Mouse (Mus musculus) heart, embryonic 14.5 days (tissue): ENCODE measurements around the gene Opa1. TPM values are rescaled to one million over a fixed set of nuclear protein-coding genes. Genes with fewer than 3 reads are reported as not detected.

ENCODE experiments used
- ATAC-seq: fragments of 200-750 bp; cut with Nextera tagmentation; 2 replicates; pipeline ENCODE4 v1.8.0; 2017; ENCODE audit warnings: low read depth, moderate TSS enrichment; ENCODE audit not compliant: insufficient number of reproducible peaks, insufficient read depth, low FRiP score
- H3K27ac ChIP-seq, 2 experiments: fragments of 200-500 bp in 1 of 2; fragments of 300-500 bp in 1 of 2; sonication (generic) in 1 of 2; replicated peaks in 1 of 2; 2 replicates each; pipeline ENCODE4 v1.5.1; 2012 to 2014; ENCODE audit warnings: low read depth in 2 of 2, low read length in 2 of 2, control low read depth in 1 of 2, mild to moderate bottlenecking in 1 of 2, mixed read lengths in 1 of 2; ENCODE audit not compliant: control insufficient read depth in 1 of 2, insufficient read depth in 1 of 2
- H3K27me3 ChIP-seq: fragments of 300-500 bp; sonication (generic); 2 replicates; pipeline ENCODE4 v1.6.1; 2014; ENCODE audit warnings: mild to moderate bottlenecking, low read length, control low read depth; ENCODE audit not compliant: control insufficient read depth, insufficient read depth
- H3K36me3 ChIP-seq: fragments of 300-500 bp; sonication (generic); 2 replicates; pipeline ENCODE4 v1.6.1; 2014; ENCODE audit warnings: mild to moderate bottlenecking, control low read depth, low read length, mixed read lengths; ENCODE audit not compliant: control insufficient read depth, insufficient read depth
- H3K4me1 ChIP-seq, 2 experiments: fragments of 200-500 bp in 1 of 2; fragments of 300-500 bp in 1 of 2; sonication (generic) in 1 of 2; 2 replicates each; pipeline ENCODE4 v1.6.1; 2012 to 2014; ENCODE audit warnings: low read length in 2 of 2, control low read depth in 1 of 2, mixed read lengths in 1 of 2; ENCODE audit not compliant: control insufficient read depth in 2 of 2, insufficient read depth in 2 of 2
- H3K4me2 ChIP-seq: fragments of 300-500 bp; sonication (generic); 2 replicates; pipeline ENCODE4 v1.6.1; 2014; ENCODE audit warnings: mild to moderate bottlenecking, low read length
- H3K4me3 ChIP-seq, 2 experiments: fragments of 200-500 bp in 1 of 2; fragments of 300-500 bp in 1 of 2; sonication (generic) in 1 of 2; 2 replicates each; pipeline ENCODE4 v1.5.1; 2012 to 2014; ENCODE audit warnings: low read length in 2 of 2, mild to moderate bottlenecking in 2 of 2, control low read depth in 1 of 2, low read depth in 1 of 2, moderate library complexity in 1 of 2; ENCODE audit not compliant: control insufficient read depth in 1 of 2, insufficient read depth in 1 of 2
- H3K9ac ChIP-seq: fragments of 300-500 bp; sonication (generic); 2 replicates; pipeline ENCODE4 v1.6.1; 2014; ENCODE audit warnings: mild to moderate bottlenecking, low read length
- H3K9me3 ChIP-seq: fragments of 300-500 bp; sonication (generic); 2 replicates; pipeline ENCODE4 v1.6.1; 2016; ENCODE audit warnings: low read length, control low read depth; ENCODE audit not compliant: control insufficient read depth
- WGBS: fragments of 180-500 bp; shearing (Covaris S2); extraction: QIAGEN DNeasy Blood & Tissue Kit; methylation state at CpG from one replicate; pipeline ENCODE4 v1.1.7; 2014; 5-methylcytosine and 5-hydroxymethylcytosine counted together
- polyA plus RNA-seq: library from polyadenylated mRNA; unstranded; fragments of >200 nt; fragmentation: Nextera tagmentation; extraction: Ambion mirVana; gene quantifications from 2 replicates; pipeline ENCODE4 v1.2.1, GENCODE M21; 2014

Gene Opa1
- polyA plus RNA-seq, 1 experiment from 2014 or later: 48.1 TPM

- Histone ChIP-seq H3K27ac (no peak overlapping the region), H3K9me3 (no peaks in the 10 kb centered on the region), H3K4me3 (no peak overlapping the region), H3K9ac (no peak overlapping the region), H3K27me3 (no peaks in the 10 kb centered on the region), H3K36me3 (no peaks in the 10 kb centered on the region), H3K4me2 (no peak overlapping the region), H3K4me1 (no peaks in the 10 kb centered on the region; a peak in 1 of 4 replicates)
- ATAC-seq: no peak
- 78% methylated on average over 5 of the region's 5 CpGs for WGBS
Measured at GRCm38 (mm10) chr16:29559667-29560066, 19.5 kb upstream of the Opa1 start.

GRCm38 (mm10) chr16:29560454-29560853 lies 18.7 kb upstream of the Opa1 start:
- Histone ChIP-seq H3K9me3 (no peaks in the 10 kb centered on the region), H3K27me3 (no peaks in the 10 kb centered on the region), H3K4me2 (peak overlapping the region; percentile 55), H3K27ac (no peak overlapping the region), H3K4me3 (peak overlapping the region; percentile 10 to 18; a peak in 3 of 4 replicates), H3K4me1 (no peaks in the 10 kb centered on the region; a peak in 1 of 4 replicates), H3K9ac (no peak overlapping the region), H3K36me3 (no peaks in the 10 kb centered on the region)
- WGBS: 11% methylated on average over 10 of the region's 10 CpGs
- no peak for ATAC-seq

- Histone ChIP-seq H3K4me3 (peak overlapping the region in 1 of 2 experiments; percentile 10; a peak in 1 of 4 replicates), H3K9ac (no peak overlapping the region), H3K4me1 (no peaks in the 10 kb centered on the region; a peak in 1 of 4 replicates), H3K9me3 (no peaks in the 10 kb centered on the region), H3K4me2 (peak overlapping the region; percentile 55), H3K27ac (no peak overlapping the region), H3K36me3 (no peaks in the 10 kb centered on the region), H3K27me3 (no peaks in the 10 kb centered on the region)
- no peak for ATAC-seq
- WGBS: 8% methylated on average over 7 of the region's 7 CpGs
Measured at GRCm38 (mm10) chr16:29560869-29561268, 18.3 kb upstream of the Opa1 start.

GRCm38 (mm10) chr16:29574013-29574412 lies 5.1 kb upstream of the Opa1 start:
- Histone ChIP-seq H3K4me2 (no peak overlapping the region), H3K4me1 (no peaks in the 10 kb centered on the region), H3K27me3 (no peaks in the 10 kb centered on the region), H3K36me3 (no peaks in the 10 kb centered on the region), H3K4me3 (no peak overlapping the region), H3K9ac (no peak overlapping the region), H3K27ac (no peak overlapping the region), H3K9me3 (no peaks in the 10 kb centered on the region)
- ATAC-seq: no peak
- 64% methylated on average over 4 of the region's 4 CpGs for WGBS

DNA sequence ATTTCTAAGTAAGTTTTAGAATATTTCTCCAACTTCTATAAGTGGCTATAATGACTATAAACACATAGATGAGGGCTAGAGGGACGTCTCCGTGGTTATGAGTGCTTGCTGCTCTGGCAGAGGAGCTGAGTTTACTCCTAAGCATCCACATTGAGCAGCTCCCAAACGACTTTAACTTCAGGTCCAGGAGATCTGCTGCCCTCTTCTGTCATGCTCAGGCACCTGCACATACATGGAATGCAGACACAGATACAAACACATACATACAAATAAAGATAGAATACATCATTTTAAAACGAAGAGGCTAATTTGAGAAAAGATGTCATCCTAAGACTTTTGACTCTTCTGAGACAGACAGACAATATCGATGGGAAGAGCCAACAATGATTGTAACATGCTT lies 3.5 kb upstream of the Opa1 start:
- no peak for ATAC-seq
- WGBS: 9% methylated on average over 5 of the region's 5 CpGs
- Histone ChIP-seq H3K4me3 (no peak overlapping the region), H3K27me3 (no peaks in the 10 kb centered on the region), H3K4me2 (no peak overlapping the region), H3K27ac (no peak overlapping the region), H3K4me1 (peaks cover 2 to 7% of the 10 kb centered on the region in 2 experiments), H3K36me3 (no peaks in the 10 kb centered on the region), H3K9me3 (no peaks in the 10 kb centered on the region), H3K9ac (no peak overlapping the region)

DNA sequence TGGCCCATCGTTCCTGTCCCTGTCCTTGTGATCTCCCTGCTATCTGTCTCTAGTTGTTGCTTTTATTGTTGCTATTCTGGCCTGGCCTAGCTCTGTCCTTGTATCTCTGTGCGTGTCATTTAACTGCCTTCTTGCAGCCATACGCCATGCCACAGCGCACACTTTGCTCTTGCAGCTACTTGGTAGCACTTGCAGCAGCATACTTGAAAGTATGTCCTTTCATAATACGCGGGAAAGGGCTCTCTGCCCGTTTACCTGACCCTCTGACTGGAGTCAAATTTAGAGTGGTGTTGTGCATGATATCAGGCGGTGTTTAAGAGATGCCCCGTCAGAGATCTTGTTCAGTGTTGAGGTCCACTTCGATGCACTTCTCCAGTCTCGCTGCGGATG lies 648 bp downstream of the Opa1 start:
- Histone ChIP-seq H3K4me2 (peak overlapping the region; percentile 94), H3K27ac (peak overlapping the region in 1 of 2 experiments; percentile 69; a peak in 2 of 4 replicates), H3K36me3 (0 out of 2 replicates have a peak, but pooled peaks cover under 1% of the 10 kb centered on the region), H3K4me1 (peaks cover 2 to 8% of the 10 kb centered on the region in 2 experiments), H3K4me3 (peak overlapping the region; percentile 91 to 94), H3K27me3 (no peaks in the 10 kb centered on the region), H3K9ac (peak overlapping the region; percentile 96), H3K9me3 (no peaks in the 10 kb centered on the region)
- WGBS: 7% methylated on average over 12 of the region's 12 CpGs
- ATAC-seq: 0 out of 2 replicates have a peak, but pooled peaks have one; percentile 4

GRCm38 (mm10) chr16:29592171-29592570 lies 13.0 kb downstream of the Opa1 start:
- H3K4me1 ChIP-seq: no peaks in the 10 kb centered on the region
- ATAC-seq: no peak
- no peak overlapping the region for H3K9ac ChIP-seq
- H3K9me3 ChIP-seq: no peaks in the 10 kb centered on the region
- no peak overlapping the region for H3K4me3 ChIP-seq
- no peak overlapping the region for H3K4me2 ChIP-seq
- WGBS: 77% methylated on average over 7 of the region's 7 CpGs
- no peak overlapping the region for H3K27ac ChIP-seq
- H3K27me3 ChIP-seq: no peaks in the 10 kb centered on the region
- H3K36me3 ChIP-seq: peaks cover 80% of the 10 kb centered on the region

DNA sequence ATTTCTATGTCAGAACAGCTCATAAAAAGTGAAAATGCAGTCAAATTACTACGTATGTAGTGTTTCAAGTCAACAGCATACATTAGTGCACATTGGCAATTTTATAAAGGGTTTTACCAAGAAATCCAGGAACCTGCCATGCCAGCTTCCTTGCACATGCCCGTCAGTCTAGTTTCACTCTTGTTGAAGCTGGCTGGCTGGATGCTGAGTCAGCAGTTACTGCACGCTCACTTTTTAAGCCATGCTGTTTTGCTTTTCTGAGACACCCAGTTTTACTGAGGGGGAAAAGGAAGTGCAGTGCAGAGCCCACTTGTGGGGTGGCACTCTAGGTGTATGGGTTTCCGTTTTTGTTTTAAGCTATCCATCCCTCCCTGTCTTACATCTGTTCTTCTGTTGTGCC lies 18.0 kb downstream of the Opa1 start:
- no peak for ATAC-seq

More for the DNA sequence above, 18.0 kb downstream of the Opa1 start:
- Histone ChIP-seq H3K27me3 (no peaks in the 10 kb centered on the region), H3K9ac (no peak overlapping the region), H3K4me3 (no peak overlapping the region), H3K4me1 (no peaks in the 10 kb centered on the region), H3K9me3 (no peaks in the 10 kb centered on the region), H3K36me3 (peaks cover 72% of the 10 kb centered on the region), H3K27ac (no peak overlapping the region), H3K4me2 (no peak overlapping the region)
- WGBS: 85% methylated on average over 4 of the region's 4 CpGs
